Comparison of ENCODE assay signal across 9 mouse cellular contexts in genomic region chr7:109523741-109524441, GRCm38 (mm10). TPM values are rescaled to one million over a fixed set of nuclear protein-coding genes. Genes with fewer than 3 reads are reported as not detected.
DNase-seq lines count a peak whose midpoint lies in the region; ATAC-seq and TF ChIP-seq lines count a peak whose summit lies in the region.
"Had no signal": no experiment of that assay in that cellular context is flagged by ENCODE, and none has a peak within 500 bp of the region (broad histone marks: within the 10 kb centered on the region; RNA-seq: fewer than 3 reads in every experiment).

No protein-coding gene starts in this region.

- no peak for ATAC-seq in hindbrain, embryonic 12.5 days (ENCODE audit: low FRiP score)
- ATAC-seq in hindbrain, embryonic 16.5 days, result no peak
- ATAC-seq in embryonic facial prominence, embryonic 13.5 days (ENCODE audit: insufficient number of reproducible peaks, insufficient read depth, low FRiP score, low TSS enrichment, low read depth), result no peak

- H3K4me3 ChIP-seq in hindbrain, embryonic 12.5 days, result no peak overlapping the region
- no peak overlapping the region for H3K4me3 ChIP-seq in hindbrain, embryonic 16.5 days (ENCODE audit: low read length)
- H3K4me3 ChIP-seq in testis, adult 2 months (ENCODE audit: control insufficient read depth, low read depth, low read length), result peak overlapping the region; percentile 66
- no peak overlapping the region for H3K4me3 ChIP-seq in embryonic facial prominence, embryonic 13.5 days
- H3K4me3 ChIP-seq: heart, embryonic 10.5 days had no signal

- DNase-seq in testis, postnatal 14 days (ENCODE audit: low spot score), result no peak
- no peak for DNase-seq in urinary bladder, postnatal 4 days (ENCODE audit: low spot score in 2 of 2)
- DNase-seq in heart, postnatal 14 days, result no peak
- DNase-seq: thymus, adult 2 months had no signal

- no peaks in the 10 kb centered on the region for H3K9me3 ChIP-seq in hindbrain, embryonic 12.5 days (replicated peaks)
- H3K9me3 ChIP-seq in hindbrain, embryonic 16.5 days (ENCODE audit: control insufficient read depth, low read length), result no peaks in the 10 kb centered on the region
- no peaks in the 10 kb centered on the region for H3K9me3 ChIP-seq in embryonic facial prominence, embryonic 13.5 days
- H3K9me3 ChIP-seq: heart, embryonic 10.5 days had no signal

- H3K4me2 ChIP-seq in hindbrain, embryonic 12.5 days (replicated peaks), result no peak overlapping the region
- H3K4me2 ChIP-seq in hindbrain, embryonic 16.5 days (ENCODE audit: low read length), result no peak overlapping the region
- H3K4me2 ChIP-seq in embryonic facial prominence, embryonic 13.5 days, result no peak overlapping the region

- H3K36me3 ChIP-seq in hindbrain, embryonic 12.5 days, result peaks cover 62% of the 10 kb centered on the region
- H3K36me3 ChIP-seq in hindbrain, embryonic 16.5 days (ENCODE audit: control insufficient read depth, insufficient read depth, low read length), result peaks cover 38% of the 10 kb centered on the region
- H3K36me3 ChIP-seq in testis, adult 2 months (ENCODE audit: control insufficient read depth, insufficient read depth, low read length), result no peaks in the 10 kb centered on the region; the same call in 1 of the 2 replicates
- peaks cover 80% of the 10 kb centered on the region for H3K36me3 ChIP-seq in embryonic facial prominence, embryonic 13.5 days

- peaks cover 14% of the 10 kb centered on the region for H3K4me1 ChIP-seq in hindbrain, embryonic 12.5 days
- peaks cover 14% of the 10 kb centered on the region for H3K4me1 ChIP-seq in hindbrain, embryonic 16.5 days (ENCODE audit: control insufficient read depth, insufficient read depth, low read depth, low read length)
- peaks cover 3% of the 10 kb centered on the region for H3K4me1 ChIP-seq in testis, adult 2 months (ENCODE audit: control insufficient read depth, insufficient read depth, low read length)
- peaks cover 24% of the 10 kb centered on the region for H3K4me1 ChIP-seq in embryonic facial prominence, embryonic 13.5 days

- TF ChIP-seq POLR2A in testis, adult 2 months (IDR thresholded peaks at IDR 0.05; ENCODE audit: control insufficient read depth, low read depth, low read length), result no peak

- 69% methylated on average over 6 of the region's 6 CpGs for WGBS in hindbrain, embryonic 12.5 days
- WGBS in hindbrain, embryonic 16.5 days, result 72% methylated on average over 6 of the region's 6 CpGs
- 46% methylated on average over 6 of the region's 6 CpGs for WGBS in embryonic facial prominence, embryonic 13.5 days

- no peak for TF ChIP-seq CTCF in testis, adult 2 months (IDR thresholded peaks at IDR 0.05; ENCODE audit: control insufficient read depth, insufficient read depth, insufficient replicate concordance, low read depth, low read length)

- H3K27ac ChIP-seq in hindbrain, embryonic 12.5 days, result peak overlapping the region; percentile 9
- H3K27ac ChIP-seq in hindbrain, embryonic 16.5 days (ENCODE audit: low read depth, low read length), result no peak overlapping the region
- no peak overlapping the region for H3K27ac ChIP-seq in testis, adult 2 months (ENCODE audit: control insufficient read depth, insufficient read depth, low read depth, low read length)
- H3K27ac ChIP-seq in embryonic facial prominence, embryonic 13.5 days, result peak overlapping the region; percentile 48; the same call in 1 of the 2 replicates
- H3K27ac ChIP-seq: heart, embryonic 10.5 days had no signal

- intact Hi-C loops in heart, postnatal 14 days (cut with DNase I), result no loop called here

- H3K27me3 ChIP-seq in hindbrain, embryonic 12.5 days, result no peaks in the 10 kb centered on the region
- no peaks in the 10 kb centered on the region for H3K27me3 ChIP-seq in hindbrain, embryonic 16.5 days (replicated peaks; ENCODE audit: control insufficient read depth, insufficient read depth, low read length)
- no peaks in the 10 kb centered on the region for H3K27me3 ChIP-seq in testis, adult 2 months (ENCODE audit: control insufficient read depth, insufficient read depth, low read length)
- no peaks in the 10 kb centered on the region for H3K27me3 ChIP-seq in embryonic facial prominence, embryonic 13.5 days

- H3K9ac ChIP-seq in hindbrain, embryonic 12.5 days, result no peak overlapping the region
- no peak overlapping the region for H3K9ac ChIP-seq in hindbrain, embryonic 16.5 days (ENCODE audit: low read depth, low read length)
- H3K9ac ChIP-seq in embryonic facial prominence, embryonic 13.5 days, result no peak overlapping the region

RNA-seq across cellular contexts. Expression of gene Rpl27a, which starts 4.9 kb away (rescaled TPM):
- polyA plus RNA-seq in hindbrain, embryonic 12.5 days (2016; fragmentation: Nextera tagmentation; extraction: Ambion mirVana), result 86.2 and 98.4 TPM in 2 replicates
- polyA plus RNA-seq in hindbrain, embryonic 16.5 days (2015; fragmentation: Nextera tagmentation; extraction: Ambion mirVana), result 76.0 and 80.8 TPM in 2 replicates
- polyA plus RNA-seq in testis, adult 2 months (2012; rRNA removed), result 185 and 223 TPM in 2 replicates
- polyA plus RNA-seq in embryonic facial prominence, embryonic 13.5 days (2015; fragmentation: Nextera tagmentation; extraction: Ambion mirVana), result 154 and 159 TPM in 2 replicates
- 100 to 1,000 TPM; 100 to 103 TPM for total RNA-seq in heart, postnatal 14 days (2021)

RNA-seq across cellular contexts. Expression of gene Trim66, which starts 16.0 kb away (rescaled TPM):
- 0.08 and 0.12 TPM in 2 replicates for polyA plus RNA-seq in hindbrain, embryonic 12.5 days (2016; fragmentation: Nextera tagmentation; extraction: Ambion mirVana)
- 0.91 and 1.4 TPM in 2 replicates for polyA plus RNA-seq in hindbrain, embryonic 16.5 days (2015; fragmentation: Nextera tagmentation; extraction: Ambion mirVana)
- polyA plus RNA-seq in testis, adult 2 months (2012; rRNA removed), result 20.6 and 25.6 TPM in 2 replicates
- polyA plus RNA-seq in embryonic facial prominence, embryonic 13.5 days (2015; fragmentation: Nextera tagmentation; extraction: Ambion mirVana), result 1.3 and 2.4 TPM in 2 replicates
- total RNA-seq in heart, postnatal 14 days (2021), result under 1 TPM; 0.02 to 0.12 TPM

Comparison
In these comparisons a context has a peak if more than half of its experiments do, and no peak if none do; other contexts are left out.
1. H3K27ac ChIP-seq: peak in hindbrain, embryonic 12.5 days (single experiment) and embryonic facial prominence, embryonic 13.5 days (single experiment); none in hindbrain, embryonic 16.5 days (single experiment) and testis, adult 2 months (single experiment).